Mouse (Mus musculus) splenic B cell, adult 2 months (primary cell): Measurements from ENCODE around the gene D630045J12Rik.

Source experiments
- DNase-seq: peaks from one replicate; pipeline ENCODE4 v3.0.0-alpha.2; 2011; ENCODE audit warnings: low read depth, low spot score
- H3K27me3 ChIP-seq: 2 replicates; pipeline ENCODE4 v1.6.1; 2012; ENCODE audit warnings: mild to moderate bottlenecking, low read length, moderate library complexity, mixed read lengths; ENCODE audit not compliant: control insufficient read depth, poor library complexity, insufficient read depth, severe bottlenecking
- H3K36me3 ChIP-seq: 2 replicates; pipeline ENCODE4 v1.6.1; 2012; ENCODE audit warnings: mild to moderate bottlenecking, low read length, moderate library complexity, mixed read lengths; ENCODE audit not compliant: control insufficient read depth, poor library complexity, insufficient read depth, severe bottlenecking

D630045J12Rik gene

GRCm38 (mm10) chr6:38147301-38147700 is 106.5 kb downstream of the D630045J12Rik start:
- DNase-seq = no peak
- H3K27me3 ChIP-seq = no peaks in the 10 kb centered on the region

GRCm38 (mm10) chr6:38145463-38146065 is 108.2 kb downstream of the D630045J12Rik start:
- Histone ChIP-seq H3K27me3 (no peaks in the 10 kb centered on the region), H3K36me3 (no peaks in the 10 kb centered on the region)
- DNase-seq = no peak

More at GRCm38 (mm10) chr6:38147301-38147700, 106.5 kb downstream of the D630045J12Rik start:
- no peaks in the 10 kb centered on the region for H3K36me3 ChIP-seq

GRCm38 (mm10) chr6:38144161-38144998 is 109.4 kb downstream of the D630045J12Rik start:
- no peak for DNase-seq
- Histone ChIP-seq H3K36me3 (no peaks in the 10 kb centered on the region), H3K27me3 (no peaks in the 10 kb centered on the region)

- DNase-seq = no peak
- Histone ChIP-seq H3K27me3 (no peaks in the 10 kb centered on the region), H3K36me3 (no peaks in the 10 kb centered on the region)
Measured at GRCm38 (mm10) chr6:38140402-38140801, 113.4 kb downstream of the D630045J12Rik start.

- Histone ChIP-seq H3K36me3 (no peaks in the 10 kb centered on the region), H3K27me3 (no peaks in the 10 kb centered on the region)
- DNase-seq = no peak
Measured at GRCm38 (mm10) chr6:38139086-38139485, 114.7 kb downstream of the D630045J12Rik start.

- no peak for DNase-seq
- Histone ChIP-seq H3K27me3 (no peaks in the 10 kb centered on the region), H3K36me3 (no peaks in the 10 kb centered on the region)
Measured at GRCm38 (mm10) chr6:38134806-38135559, 118.8 kb downstream of the D630045J12Rik start.

GRCm38 (mm10) chr6:38131801-38132231 is 122.0 kb downstream of the D630045J12Rik start:
- no peak for DNase-seq
- Histone ChIP-seq H3K36me3 (no peaks in the 10 kb centered on the region), H3K27me3 (no peaks in the 10 kb centered on the region)

GRCm38 (mm10) chr6:38129883-38130282 is 123.9 kb downstream of the D630045J12Rik start:
- DNase-seq = no peak
- no peaks in the 10 kb centered on the region for H3K27me3 ChIP-seq

GRCm38 (mm10) chr6:38128115-38128514 is 125.7 kb downstream of the D630045J12Rik start:
- H3K36me3 ChIP-seq = no peaks in the 10 kb centered on the region
- DNase-seq = no peak
- H3K27me3 ChIP-seq = no peaks in the 10 kb centered on the region

More at GRCm38 (mm10) chr6:38129883-38130282, 123.9 kb downstream of the D630045J12Rik start:
- no peaks in the 10 kb centered on the region for H3K36me3 ChIP-seq

- no peaks in the 10 kb centered on the region for H3K36me3 ChIP-seq
- H3K27me3 ChIP-seq = no peaks in the 10 kb centered on the region
- no peak for DNase-seq
Measured at GRCm38 (mm10) chr6:38125462-38125861, 128.3 kb downstream of the D630045J12Rik start.

- Histone ChIP-seq H3K27me3 (no peaks in the 10 kb centered on the region), H3K36me3 (no peaks in the 10 kb centered on the region)
- DNase-seq = no peak
Measured at GRCm38 (mm10) chr6:38124882-38125281, 128.9 kb downstream of the D630045J12Rik start.

- DNase-seq = no peak
- no peaks in the 10 kb centered on the region for H3K27me3 ChIP-seq
- H3K36me3 ChIP-seq = no peaks in the 10 kb centered on the region
Measured at GRCm38 (mm10) chr6:38124207-38124835, 129.5 kb downstream of the D630045J12Rik start, which contains the start of gene Atp6v0a4. TSS of gene Atp6v0a4 (minus strand) at chr6:38124586.

- DNase-seq = no peak
- Histone ChIP-seq H3K27me3 (no peaks in the 10 kb centered on the region), H3K36me3 (no peaks in the 10 kb centered on the region)
Measured at GRCm38 (mm10) chr6:38123471-38124206, 130.2 kb downstream of the D630045J12Rik start.

- H3K27me3 ChIP-seq = no peaks in the 10 kb centered on the region
- no peaks in the 10 kb centered on the region for H3K36me3 ChIP-seq
- DNase-seq = no peak
Measured at GRCm38 (mm10) chr6:38122791-38123190, 131.0 kb downstream of the D630045J12Rik start.
